Comparison of ENCODE assay signal across 21 mouse cellular contexts in the genomic region with DNA sequence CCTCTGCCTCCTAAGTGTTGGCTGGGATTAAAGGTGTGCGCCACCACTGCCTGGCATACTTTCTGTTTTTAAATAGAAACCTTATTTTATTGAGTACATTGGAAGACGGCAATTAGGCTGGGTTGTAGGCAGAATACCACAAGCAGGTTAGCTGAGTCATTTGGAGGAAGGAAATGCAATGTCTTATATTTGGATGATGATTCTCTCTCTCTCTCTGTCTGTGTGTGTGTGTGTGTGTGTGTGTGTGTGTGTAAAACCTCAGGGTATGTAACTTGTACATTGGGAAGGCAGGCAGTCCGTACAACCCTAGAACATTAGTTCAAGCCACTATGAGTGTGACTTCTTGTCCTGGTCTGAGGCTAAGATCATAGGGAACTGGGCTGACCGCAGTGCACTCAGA. TPM values are rescaled to one million over a fixed set of nuclear protein-coding genes. Genes with fewer than 3 reads are reported as not detected.
DNase-seq lines count a peak whose midpoint lies in the region; ATAC-seq and TF ChIP-seq lines count a peak whose summit lies in the region.
"Had no signal": no experiment of that assay in that cellular context is flagged by ENCODE, and none has a peak within 500 bp of the region (broad histone marks: within the 10 kb centered on the region; RNA-seq: fewer than 3 reads in every experiment).

No protein-coding gene starts in this region.

- peak; percentile 54 for DNase-seq in MEL (ENCODE audit: low read depth, low spot score)
- DNase-seq in brain, adult 2 months (ENCODE audit: low read depth, low spot score) = peak; percentile 29
- no peak for DNase-seq in adrenal gland, adult 18-20 months (ENCODE audit: low spot score in 2 of 2)
- no peak for DNase-seq in spleen, adult 18-20 months
- DNase-seq: adrenal gland, postnatal 14 days; B cell, adult 2 months; cerebellum, adult 11 months; cerebellum, adult 8-10 months; cerebellum, postnatal 14 days; gastrocnemius, postnatal 14 days; heart, postnatal 4 days had no signal

- no peak overlapping the region for H3K27ac ChIP-seq in MEL (ENCODE audit: control insufficient read depth, low read depth, low read length)
- H3K27ac ChIP-seq in macrophage = peak overlapping the region; percentile 44
- H3K27ac ChIP-seq in intestine, embryonic 16.5 days (ENCODE audit: low read length) = no peak overlapping the region
- H3K27ac ChIP-seq: embryonic facial prominence, embryonic 12.5 days; forebrain, embryonic 15.5 days; heart, embryonic 13.5 days; hindbrain, embryonic 14.5 days; intestine, embryonic 15.5 days had no signal

- no peaks in the 10 kb centered on the region for H3K9me3 ChIP-seq in MEL (replicated peaks; ENCODE audit: insufficient read depth, low read length)
- H3K9me3 ChIP-seq in intestine, embryonic 16.5 days (ENCODE audit: control insufficient read depth, low read length) = no peaks in the 10 kb centered on the region
- H3K9me3 ChIP-seq: embryonic facial prominence, embryonic 12.5 days; forebrain, embryonic 15.5 days; G1E; heart, embryonic 13.5 days; intestine, embryonic 15.5 days had no signal

- H3K36me3 ChIP-seq in MEL (ENCODE audit: control insufficient read depth in 1 of 2, insufficient read depth in 2 of 2, low read length in 2 of 2) (no peaks in the 10 kb centered on the region), macrophage (ENCODE audit: inconsistent target) (no peaks in the 10 kb centered on the region)
- H3K36me3 ChIP-seq in intestine, embryonic 16.5 days (ENCODE audit: control insufficient read depth, insufficient read depth, low read length) = no peaks in the 10 kb centered on the region
- H3K36me3 ChIP-seq: embryonic facial prominence, embryonic 12.5 days; forebrain, embryonic 15.5 days; intestine, embryonic 15.5 days had no signal

- no peak for TF ChIP-seq CTCF in MEL (IDR thresholded peaks at IDR 0.05 in 2 of 3, conservative IDR thresholded peaks at IDR 0.05 in 1 of 3; ENCODE audit: control insufficient read depth in 1 of 3, insufficient read depth in 1 of 3, low read depth in 2 of 3, low read length in 3 of 3, poor library complexity in 1 of 3, severe bottlenecking in 1 of 3)

- H3K79me2 ChIP-seq in MEL (ENCODE audit: control insufficient read depth, insufficient read depth, low read length, poor library complexity) (no peaks in the 10 kb centered on the region), macrophage (ENCODE audit: inconsistent target) (no peaks in the 10 kb centered on the region)

- H3K9ac ChIP-seq in MEL (ENCODE audit: control insufficient read depth, low read depth, low read length, poor library complexity, severe bottlenecking) = no peak overlapping the region
- H3K9ac ChIP-seq in intestine, embryonic 16.5 days (ENCODE audit: low read depth, low read length) = no peak overlapping the region
- H3K9ac ChIP-seq: embryonic facial prominence, embryonic 12.5 days; forebrain, embryonic 15.5 days; heart, embryonic 13.5 days; hindbrain, embryonic 14.5 days; intestine, embryonic 15.5 days had no signal

- H3K4me3 ChIP-seq in MEL (ENCODE audit: control insufficient read depth in 1 of 2, insufficient read depth in 1 of 2, low read depth in 2 of 2, low read length in 2 of 2) = no peak overlapping the region
- no peak overlapping the region for H3K4me3 ChIP-seq in macrophage (ENCODE audit: inconsistent target)
- H3K4me3 ChIP-seq in intestine, embryonic 16.5 days (ENCODE audit: low read length) = no peak overlapping the region
- H3K4me3 ChIP-seq: embryonic facial prominence, embryonic 12.5 days; forebrain, embryonic 15.5 days; heart, embryonic 13.5 days; intestine, embryonic 15.5 days had no signal

- no peak for TF ChIP-seq RAD21 in MEL (IDR thresholded peaks at IDR 0.05; ENCODE audit: low read depth, low read length)

- TF ChIP-seq EP300 in MEL (IDR thresholded peaks at IDR 0.05; ENCODE audit: low read depth in 1 of 2, low read length in 2 of 2) = peak in 1 of 2 experiments; percentile 26; a peak in 1 of 4 replicates

- ATAC-seq in monocyte, adult 5-6 weeks (replicated peaks; ENCODE audit: insufficient number of reproducible peaks, low FRiP score, low TSS enrichment, poor library complexity, severe bottlenecking) = 0 out of 2 replicates have a peak, but pooled peaks have one; percentile 31
- ATAC-seq in intestine, embryonic 16.5 days = no peak
- ATAC-seq: CD4-positive, CD25-positive, alpha-beta regulatory T cell, adult 4 months; forebrain, embryonic 15.5 days; intestine, embryonic 15.5 days had no signal

- H3K4me1 ChIP-seq in MEL (ENCODE audit: control insufficient read depth in 1 of 2, insufficient read depth in 2 of 2, low read length in 2 of 2) = peaks cover 0 to 2% of the 10 kb centered on the region in 2 experiments; a peak in 2 of 4 replicates
- no peaks in the 10 kb centered on the region for H3K4me1 ChIP-seq in intestine, embryonic 16.5 days (ENCODE audit: control insufficient read depth, insufficient read depth, low read length)
- H3K4me1 ChIP-seq: embryonic facial prominence, embryonic 12.5 days; forebrain, embryonic 15.5 days; heart, embryonic 13.5 days; intestine, embryonic 15.5 days had no signal

- TF ChIP-seq POLR2A in MEL (IDR thresholded peaks at IDR 0.05; ENCODE audit: control insufficient read depth in 1 of 2, insufficient read depth in 1 of 2, low read depth in 1 of 2, low read length in 2 of 2, poor library complexity in 1 of 2) = no peak

- no peaks in the 10 kb centered on the region for H3K27me3 ChIP-seq in MEL (ENCODE audit: control insufficient read depth in 1 of 2, insufficient read depth in 2 of 2, low read length in 2 of 2)
- no peaks in the 10 kb centered on the region for H3K27me3 ChIP-seq in intestine, embryonic 16.5 days (replicated peaks; ENCODE audit: control insufficient read depth, insufficient read depth, low read length)
- H3K27me3 ChIP-seq: embryonic facial prominence, embryonic 12.5 days; forebrain, embryonic 15.5 days; heart, embryonic 13.5 days; intestine, embryonic 15.5 days had no signal

- 32% methylated on average over 4 of the region's 4 CpGs for WGBS in macrophage (ENCODE audit: missing documents)
- 88% methylated on average over 4 of the region's 4 CpGs for WGBS in intestine, embryonic 16.5 days

- H3K4me2 ChIP-seq in intestine, embryonic 16.5 days (ENCODE audit: low read depth, low read length) = no peak overlapping the region
- H3K4me2 ChIP-seq: embryonic facial prominence, embryonic 12.5 days; forebrain, embryonic 15.5 days; heart, embryonic 13.5 days; hindbrain, embryonic 14.5 days; intestine, embryonic 15.5 days had no signal

TF ChIP-seq in MEL, 35 proteins besides CTCF, POLR2A, EP300 and RAD21:
- TF ChIP-seq ETS1 (IDR thresholded peaks at IDR 0.05; ENCODE audit: low read depth, low read length) (0 out of 2 replicates have a peak, but pooled peaks have one; percentile 8), GABPA (IDR thresholded peaks at IDR 0.05; ENCODE audit: low read depth, low read length) (no peak)
TF ChIP-seq in MEL: peak in this region for 1.

RNA-seq across cellular contexts. Expression of gene Hax1, which starts 10.8 kb away (rescaled TPM):
- 232 and 318 TPM in 2 replicates for total RNA-seq in MEL (2012; rRNA removed)
- polyA plus RNA-seq in MEL (2012; ENCODE audit: insufficient read depth in 1 of 2, insufficient read length in 2 of 2, low read depth in 1 of 2, low replicate concordance in 2 of 2, missing spikeins in 1 of 2) (100 to 1,000 TPM in 1 of 2 experiments, not detected in 1; 322 TPM), macrophage (2018) (77.9 to 113 TPM (median 113 TPM) in 3 replicates)
- 100 to 1,000 TPM in 13 of 26 experiments, 10 to 100 TPM in 13; 48.7 to 156 (median 100) TPM for total RNA-seq in macrophage (2018; cell fraction: chromatin; rRNA removed)
- total RNA-seq in macrophage (2018; cell fraction: cytosol; rRNA removed) = 100 to 1,000 TPM in 16 of 26 experiments, 10 to 100 TPM in 10; 79.7 to 159 (median 118) TPM
- 100 to 1,000 TPM in 14 of 26 experiments, 10 to 100 TPM in 12; 43.9 to 145 (median 106) TPM for total RNA-seq in macrophage (2018; cell fraction: nucleus; rRNA removed)
- 44.9 to 89.5 TPM (median 54.6 TPM) in 3 replicates for total RNA-seq in monocyte, adult 5-6 weeks (2017)
- 100 to 1,000 TPM; 150 to 153 TPM for total RNA-seq in adrenal gland, adult 18-20 months (2021)
- 124 and 135 TPM in 2 replicates for polyA plus RNA-seq in intestine, embryonic 16.5 days (2015; fragmentation: Nextera tagmentation; extraction: Ambion mirVana)

RNA-seq across cellular contexts. Expression of gene Atp8b2, which starts 24.5 kb away (rescaled TPM):
- 26.2 and 27.1 TPM in 2 replicates for total RNA-seq in MEL (2012; rRNA removed)
- polyA plus RNA-seq in MEL (2012; ENCODE audit: insufficient read depth in 1 of 2, insufficient read length in 2 of 2, low read depth in 1 of 2, low replicate concordance in 2 of 2, missing spikeins in 1 of 2) (10 to 100 TPM in 1 of 2 experiments, not detected in 1; 44.7 TPM), macrophage (2018) (8.0 to 10.1 TPM (median 10.0 TPM) in 3 replicates)
- 100 to 1,000 TPM in 1 of 26 experiments, 10 to 100 TPM in 22, 1 to 10 TPM in 3; 5.4 to 106 (median 49.9) TPM for total RNA-seq in macrophage (2018; cell fraction: chromatin; rRNA removed)
- total RNA-seq in macrophage (2018; cell fraction: cytosol; rRNA removed) = 10 to 100 TPM in 15 of 26 experiments, 1 to 10 TPM in 11; 5.0 to 15.7 (median 10.8) TPM
- total RNA-seq in macrophage (2018; cell fraction: nucleus; rRNA removed) = 10 to 100 TPM in 25 of 26 experiments, 1 to 10 TPM in 1; 9.4 to 81.2 (median 22.3) TPM
- 67.8 to 132 TPM (median 89.1 TPM) in 3 replicates for total RNA-seq in monocyte, adult 5-6 weeks (2017)
- 10 to 100 TPM; 26.5 to 39.9 TPM for total RNA-seq in adrenal gland, adult 18-20 months (2021)
- 6.2 and 6.9 TPM in 2 replicates for polyA plus RNA-seq in intestine, embryonic 16.5 days (2015; fragmentation: Nextera tagmentation; extraction: Ambion mirVana)

Comparison
In these comparisons a context has a peak if more than half of its experiments do, and no peak if none do; other contexts are left out.
1. DNase-seq: peak in MEL (single experiment) and brain, adult 2 months (single experiment); none in adrenal gland, adult 18-20 months (0 of 2) and spleen, adult 18-20 months (0 of 2).